Mouse (Mus musculus) layer of hippocampus, adult 9-11 months (tissue): ENCODE measurements around the gene Gon4l.

Source experiments
- DNase-seq: peaks from one replicate; pipeline ENCODE4 v3.0.0; 2022

Gon4l gene

GRCm38 (mm10) chr3:88913511-88914383, 78.7 kb downstream of the Gon4l start, which contains the start of gene Msto1:
Msto1 (minus strand) TSS chr3:88913999.
- peak; percentile 94 for DNase-seq

- DNase-seq, result no peak
Measured at GRCm38 (mm10) chr3:88914384-88914810, 79.4 kb downstream of the Gon4l start.

GRCm38 (mm10) chr3:88918981-88919380, 84.0 kb downstream of the Gon4l start:
- no peak for DNase-seq

- DNase-seq, result no peak
Measured at GRCm38 (mm10) chr3:88921411-88921810, 86.4 kb downstream of the Gon4l start.

GRCm38 (mm10) chr3:88923989-88924591, 89.1 kb downstream of the Gon4l start:
- no peak for DNase-seq

GRCm38 (mm10) chr3:88925651-88926050, 90.6 kb downstream of the Gon4l start:
- DNase-seq, result no peak

- no peak for DNase-seq
Measured at GRCm38 (mm10) chr3:88929501-88929900, 94.5 kb downstream of the Gon4l start.

- no peak for DNase-seq
Measured at GRCm38 (mm10) chr3:88939071-88939470, 104.0 kb downstream of the Gon4l start.

GRCm38 (mm10) chr3:88939749-88940148, 104.7 kb downstream of the Gon4l start:
- DNase-seq, result no peak

GRCm38 (mm10) chr3:88942316-88942880, 107.4 kb downstream of the Gon4l start:
- no peak for DNase-seq

- DNase-seq, result no peak
Measured at GRCm38 (mm10) chr3:88944109-88944508, 109.1 kb downstream of the Gon4l start.

GRCm38 (mm10) chr3:88949786-88950575, 115.0 kb downstream of the Gon4l start:
- peak; percentile 87 for DNase-seq

GRCm38 (mm10) chr3:88950576-88951326, 115.7 kb downstream of the Gon4l start, which contains the start of the genes Ash1l and Dap3:
Ash1l (plus strand) TSS chr3:88950622.
Dap3 (minus strand) TSS chr3:88951181.
- peak; percentile 71 for DNase-seq

- DNase-seq, result no peak
Measured at GRCm38 (mm10) chr3:88951327-88951800, 116.3 kb downstream of the Gon4l start.

- no peak for DNase-seq
Measured at GRCm38 (mm10) chr3:88953246-88953645, 118.2 kb downstream of the Gon4l start.

GRCm38 (mm10) chr3:88953736-88954135, 118.7 kb downstream of the Gon4l start:
- DNase-seq, result no peak
